Comparison of ENCODE assay signal across 20 mouse cellular contexts in genomic region chr16:50814626-50815025, GRCm38 (mm10).
DNase-seq lines count a peak whose midpoint lies in the region; ATAC-seq and TF ChIP-seq lines count a peak whose summit lies in the region.
"Had no signal": no experiment of that assay in that cellular context is flagged by ENCODE, and none has a peak within 500 bp of the region (broad histone marks: within the 10 kb centered on the region; RNA-seq: fewer than 3 reads in every experiment).

No protein-coding gene starts in this region.

- H3K4me1 ChIP-seq in lung, embryonic 14.5 days (ENCODE audit: insufficient read depth) = no peaks in the 10 kb centered on the region
- H3K4me1 ChIP-seq in limb, embryonic 14.5 days (ENCODE audit: control insufficient read depth, insufficient read depth, low read length) = peaks cover 8% of the 10 kb centered on the region; the same call in 1 of the 2 replicates
- H3K4me1 ChIP-seq: embryonic facial prominence, embryonic 12.5 days; forebrain, embryonic 12.5 days; hindbrain, embryonic 10.5 days; megakaryocyte, embryonic 14.5 days had no signal

- intact Hi-C loops in gastrocnemius, postnatal 14 days (cut with DNase I; ENCODE audit: low total_unique reads) = no loop called here

- no peak for TF ChIP-seq CTCF in lung, embryonic 14.5 days (IDR thresholded peaks at IDR 0.05; ENCODE audit: low read depth)

- H3K9ac ChIP-seq in lung, embryonic 14.5 days = no peak overlapping the region
- no peak overlapping the region for H3K9ac ChIP-seq in limb, embryonic 14.5 days (ENCODE audit: low read depth, low read length, severe bottlenecking)
- H3K9ac ChIP-seq: embryonic facial prominence, embryonic 12.5 days; forebrain, embryonic 12.5 days; limb, embryonic 12.5 days had no signal

- no peaks in the 10 kb centered on the region for H3K36me3 ChIP-seq in lung, embryonic 14.5 days (ENCODE audit: insufficient read depth)
- no peaks in the 10 kb centered on the region for H3K36me3 ChIP-seq in limb, embryonic 14.5 days (ENCODE audit: control insufficient read depth, insufficient read depth, low read length)
- H3K36me3 ChIP-seq: embryonic facial prominence, embryonic 12.5 days; forebrain, embryonic 12.5 days; hindbrain, embryonic 10.5 days; limb, embryonic 12.5 days had no signal

- H3K27me3 ChIP-seq in lung, embryonic 14.5 days (ENCODE audit: insufficient read depth, low read length) = no peaks in the 10 kb centered on the region
- H3K27me3 ChIP-seq in limb, embryonic 14.5 days (ENCODE audit: control insufficient read depth, insufficient read depth, low read length) = no peaks in the 10 kb centered on the region
- H3K27me3 ChIP-seq: CH12.LX; embryonic facial prominence, embryonic 12.5 days; forebrain, embryonic 12.5 days; limb, embryonic 12.5 days; megakaryocyte, embryonic 14.5 days had no signal

- TF ChIP-seq POLR2A in limb, embryonic 14.5 days (IDR thresholded peaks at IDR 0.05; ENCODE audit: borderline replicate concordance, extremely low read depth, insufficient read depth, insufficient read length) = no peak

- no peak overlapping the region for H3K4me3 ChIP-seq in lung, embryonic 14.5 days (ENCODE audit: low read depth, low read length)
- no peak overlapping the region for H3K4me3 ChIP-seq in limb, embryonic 14.5 days (replicated peaks; ENCODE audit: low read length)
- H3K4me3 ChIP-seq: embryonic facial prominence, embryonic 12.5 days; forebrain, embryonic 12.5 days; hindbrain, embryonic 10.5 days; left cerebral cortex, adult 2 months; limb, embryonic 12.5 days; megakaryocyte, embryonic 14.5 days had no signal

- DNase-seq in gastrocnemius, postnatal 14 days = peak; percentile 9
- DNase-seq in gastrocnemius, postnatal 4 days (ENCODE audit: low spot score in 2 of 2) = no peak
- DNase-seq in lung, embryonic 14.5 days = peak; percentile 32
- no peak for DNase-seq in lung, postnatal 14 days
- DNase-seq in fat pad, adult 2 months (ENCODE audit: extremely low read depth, low read depth, low spot score) = peak; percentile 78
- DNase-seq in limb, embryonic 14.5 days (ENCODE audit: low spot score) = peak; percentile 26
- DNase-seq in cerebellum, postnatal 4 days (ENCODE audit: low spot score in 2 of 2) = no peak
- DNase-seq: cerebellum, adult 9-10 months; lung, adult 18-20 months; right cerebral cortex, postnatal 4 days had no signal

- ATAC-seq in lung, embryonic 14.5 days (ENCODE audit: insufficient read depth) = no peak
- ATAC-seq in limb, embryonic 14.5 days (ENCODE audit: low FRiP score, low read depth) = no peak
- ATAC-seq: inflammation-experienced regulatory T-cells, adult 6 months had no signal

- H3K9me3 ChIP-seq in lung, embryonic 14.5 days (ENCODE audit: low read depth, low read length) = no peaks in the 10 kb centered on the region
- no peaks in the 10 kb centered on the region for H3K9me3 ChIP-seq in limb, embryonic 14.5 days (ENCODE audit: control insufficient read depth, low read length)
- H3K9me3 ChIP-seq: embryonic facial prominence, embryonic 12.5 days; forebrain, embryonic 12.5 days; hindbrain, embryonic 10.5 days; limb, embryonic 12.5 days; megakaryocyte, embryonic 14.5 days had no signal

- 29% methylated on average over 4 of the region's 4 CpGs for WGBS in lung, embryonic 14.5 days
- WGBS in limb, embryonic 14.5 days = 10% methylated on average over 4 of the region's 4 CpGs

- no peak overlapping the region for H3K27ac ChIP-seq in lung, embryonic 14.5 days (ENCODE audit: low read depth)
- H3K27ac ChIP-seq in limb, embryonic 14.5 days (replicated peaks; ENCODE audit: low read depth, low read length) = no peak overlapping the region
- H3K27ac ChIP-seq: embryonic facial prominence, embryonic 12.5 days; forebrain, embryonic 12.5 days; hindbrain, embryonic 10.5 days; kidney, postnatal 0 days; left cerebral cortex, adult 2 months; limb, embryonic 12.5 days had no signal

- no peak overlapping the region for H3K4me2 ChIP-seq in lung, embryonic 14.5 days
- H3K4me2 ChIP-seq in limb, embryonic 14.5 days (replicated peaks; ENCODE audit: low read depth, low read length, severe bottlenecking) = no peak overlapping the region
- H3K4me2 ChIP-seq: embryonic facial prominence, embryonic 12.5 days; forebrain, embryonic 12.5 days; heart, embryonic 11.5 days; limb, embryonic 12.5 days had no signal

Comparison
In these comparisons a context has a peak if more than half of its experiments do, and no peak if none do; other contexts are left out.
1. DNase-seq: peak in gastrocnemius, postnatal 14 days (single experiment), lung, embryonic 14.5 days (single experiment), fat pad, adult 2 months (single experiment) and limb, embryonic 14.5 days (single experiment); none in gastrocnemius, postnatal 4 days (0 of 2), lung, postnatal 14 days (single experiment) and cerebellum, postnatal 4 days (0 of 2).